Mouse (Mus musculus) midbrain, embryonic 16.5 days (tissue): Measurements from ENCODE around the gene Zfp598. TPM values are rescaled to one million over a fixed set of nuclear protein-coding genes. Genes with fewer than 3 reads are reported as not detected.

ENCODE experiments used
- ATAC-seq: fragments of 200-750 bp; cut with Nextera tagmentation; 2 replicates; pipeline ENCODE4 v1.8.0; 2017; ENCODE audit warnings: moderate TSS enrichment
- H3K27ac ChIP-seq: fragments of 300-500 bp; sonication (generic); 2 replicates; pipeline ENCODE4 v1.5.1; 2014; ENCODE audit warnings: mild to moderate bottlenecking, low read length, mixed read lengths
- H3K27me3 ChIP-seq: fragments of 300-500 bp; sonication (generic); 2 replicates; pipeline ENCODE4 v1.6.1; 2014; ENCODE audit warnings: low read depth, low read length, mixed read lengths; ENCODE audit not compliant: control insufficient read depth, insufficient read depth
- H3K36me3 ChIP-seq: fragments of 300-500 bp; sonication (generic); 2 replicates; pipeline ENCODE4 v1.6.1; 2014; ENCODE audit warnings: mild to moderate bottlenecking, low read length, moderate library complexity, mixed read lengths; ENCODE audit not compliant: control insufficient read depth, insufficient read depth
- H3K4me1 ChIP-seq: fragments of 300-500 bp; sonication (generic); 2 replicates; pipeline ENCODE4 v1.6.1; 2014; ENCODE audit warnings: mild to moderate bottlenecking, low read length, mixed read lengths; ENCODE audit not compliant: control insufficient read depth, insufficient read depth
- H3K4me2 ChIP-seq: fragments of 300-500 bp; sonication (generic); 2 replicates; pipeline ENCODE4 v1.6.1; 2014; ENCODE audit warnings: mild to moderate bottlenecking, low read length, mixed read lengths
- H3K4me3 ChIP-seq: fragments of 300-500 bp; sonication (generic); 2 replicates; pipeline ENCODE4 v1.5.1; 2014; ENCODE audit warnings: low read depth, mild to moderate bottlenecking, low read length, moderate library complexity, mixed read lengths
- H3K9ac ChIP-seq: fragments of 300-500 bp; sonication (generic); 2 replicates; pipeline ENCODE4 v1.6.1; 2014; ENCODE audit warnings: low read depth, low read length, mixed read lengths
- H3K9me3 ChIP-seq: fragments of 300-500 bp; sonication (generic); replicated peaks from 2 replicates; pipeline ENCODE4 v1.6.1; 2014; ENCODE audit warnings: mild to moderate bottlenecking, low read length, mixed read lengths; ENCODE audit not compliant: control insufficient read depth, poor library complexity, severe bottlenecking
- WGBS: fragments of 180-500 bp; shearing (Covaris S2); extraction: QIAGEN DNeasy Blood & Tissue Kit; methylation state at CpG from one replicate; pipeline ENCODE4 v1.1.7; 2014; 5-methylcytosine and 5-hydroxymethylcytosine counted together
- polyA plus RNA-seq: library from polyadenylated mRNA; unstranded; fragments of >200 nt; fragmentation: Nextera tagmentation; extraction: Ambion mirVana; gene quantifications from 2 replicates; pipeline ENCODE4 v1.2.1, GENCODE M21; 2015

Gene Zfp598
- polyA plus RNA-seq, 1 experiment from 2014 or later, result 19.7 TPM

- 0 out of 2 replicates have a peak, but pooled peaks cover under 1% of the 10 kb centered on the region for H3K36me3 ChIP-seq
- H3K4me2 ChIP-seq, result peak overlapping the region; percentile 85
- peaks cover 30% of the 10 kb centered on the region for H3K4me1 ChIP-seq
- H3K4me3 ChIP-seq, result no peak overlapping the region
- H3K27me3 ChIP-seq, result no peaks in the 10 kb centered on the region
- no peaks in the 10 kb centered on the region for H3K9me3 ChIP-seq
- WGBS, result 79% methylated on average over 5 of the region's 5 CpGs
- peak overlapping the region; percentile 45; the same call in 1 of the 2 replicates for H3K9ac ChIP-seq
- no peak overlapping the region for H3K27ac ChIP-seq
- no peak for ATAC-seq
Observed at GRCm38 (mm10) chr17:24671346-24671745, 1.9 kb downstream of the Zfp598 start.

- H3K27me3 ChIP-seq, result no peaks in the 10 kb centered on the region
- H3K4me2 ChIP-seq, result peak overlapping the region; percentile 5; the same call in 1 of the 2 replicates
- H3K4me1 ChIP-seq, result peaks cover 30% of the 10 kb centered on the region
Observed at GRCm38 (mm10) chr17:24672141-24672540, 2.7 kb downstream of the Zfp598 start.

GRCm38 (mm10) chr17:24674277-24674676 lies 4.8 kb downstream of the Zfp598 start:
- Histone ChIP-seq H3K27ac (no peak overlapping the region), H3K9me3 (no peaks in the 10 kb centered on the region), H3K4me1 (peaks cover 26% of the 10 kb centered on the region), H3K36me3 (peaks cover 25% of the 10 kb centered on the region), H3K4me2 (no peak overlapping the region), H3K4me3 (no peak overlapping the region), H3K27me3 (no peaks in the 10 kb centered on the region), H3K9ac (no peak overlapping the region)
- no peak for ATAC-seq
- 79% methylated on average over 7 of the region's 7 CpGs for WGBS

More at GRCm38 (mm10) chr17:24672141-24672540, 2.7 kb downstream of the Zfp598 start:
- WGBS, result 42% methylated on average over 5 of the region's 5 CpGs
- Histone ChIP-seq H3K4me3 (no peak overlapping the region), H3K9me3 (no peaks in the 10 kb centered on the region), H3K9ac (no peak overlapping the region), H3K27ac (no peak overlapping the region), H3K36me3 (peaks cover 8% of the 10 kb centered on the region)
- ATAC-seq, result no peak

DNA sequence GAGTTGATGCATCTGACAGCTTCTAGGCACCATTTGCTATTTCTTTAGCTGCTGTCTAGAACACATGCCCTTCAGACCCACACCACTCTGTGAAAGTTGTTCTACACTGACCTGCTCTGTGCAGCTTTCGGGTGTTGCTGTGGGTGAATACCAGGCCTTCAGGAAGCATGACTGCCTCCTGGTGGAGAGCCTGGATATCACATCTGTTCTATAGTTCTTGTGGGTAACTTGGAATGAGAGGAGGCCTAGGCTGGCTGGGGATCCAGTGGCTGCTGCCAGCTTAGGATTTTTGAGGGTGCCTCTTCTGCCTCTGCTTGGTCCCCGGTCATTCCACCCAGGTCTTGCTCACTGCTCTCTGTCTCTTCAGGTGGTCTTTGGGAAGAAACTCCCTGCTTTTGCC lies 6.7 kb downstream of the Zfp598 start:
- H3K4me2 ChIP-seq, result no peak overlapping the region

GRCm38 (mm10) chr17:24676877-24677276 lies 7.4 kb downstream of the Zfp598 start:
- no peak for ATAC-seq
- H3K36me3 ChIP-seq, result peaks cover 40% of the 10 kb centered on the region
- H3K9me3 ChIP-seq, result no peaks in the 10 kb centered on the region
- no peak overlapping the region for H3K27ac ChIP-seq
- no peak overlapping the region for H3K4me2 ChIP-seq
- WGBS, result 97% methylated on average over 5 of the region's 5 CpGs
- no peaks in the 10 kb centered on the region for H3K27me3 ChIP-seq
- peaks cover 9% of the 10 kb centered on the region for H3K4me1 ChIP-seq
- H3K9ac ChIP-seq, result no peak overlapping the region
- H3K4me3 ChIP-seq, result no peak overlapping the region

More for the DNA sequence above, 6.7 kb downstream of the Zfp598 start:
- no peaks in the 10 kb centered on the region for H3K27me3 ChIP-seq
- no peak overlapping the region for H3K27ac ChIP-seq
- H3K9me3 ChIP-seq, result no peaks in the 10 kb centered on the region
- H3K9ac ChIP-seq, result no peak overlapping the region
- no peak for ATAC-seq
- peaks cover 16% of the 10 kb centered on the region for H3K4me1 ChIP-seq
- peaks cover 40% of the 10 kb centered on the region for H3K36me3 ChIP-seq
- WGBS, result 49% methylated on average over 2 of the region's 2 CpGs
- no peak overlapping the region for H3K4me3 ChIP-seq

- Histone ChIP-seq H3K4me3 (no peak overlapping the region), H3K36me3 (peaks cover 40% of the 10 kb centered on the region), H3K4me1 (peaks cover 3% of the 10 kb centered on the region; the same call in 1 of the 2 replicates), H3K9ac (no peak overlapping the region), H3K27ac (no peak overlapping the region), H3K9me3 (no peaks in the 10 kb centered on the region), H3K27me3 (no peaks in the 10 kb centered on the region), H3K4me2 (no peak overlapping the region)
- ATAC-seq, result no peak
- 94% methylated on average over 24 of the region's 24 CpGs for WGBS
Observed at GRCm38 (mm10) chr17:24677500-24678080, 8.1 kb downstream of the Zfp598 start.

- H3K4me1 ChIP-seq, result peaks cover 32% of the 10 kb centered on the region
- H3K4me2 ChIP-seq, result no peak overlapping the region
- 34% methylated on average over 16 of the region's 16 CpGs for WGBS
- no peak overlapping the region for H3K4me3 ChIP-seq
- H3K9ac ChIP-seq, result no peak overlapping the region
- ATAC-seq, result no peak
- H3K36me3 ChIP-seq, result no peaks in the 10 kb centered on the region
- no peak overlapping the region for H3K27ac ChIP-seq
- no peaks in the 10 kb centered on the region for H3K27me3 ChIP-seq
- no peaks in the 10 kb centered on the region for H3K9me3 ChIP-seq
Observed at GRCm38 (mm10) chr17:24686514-24686913, 17.0 kb downstream of the Zfp598 start.

DNA sequence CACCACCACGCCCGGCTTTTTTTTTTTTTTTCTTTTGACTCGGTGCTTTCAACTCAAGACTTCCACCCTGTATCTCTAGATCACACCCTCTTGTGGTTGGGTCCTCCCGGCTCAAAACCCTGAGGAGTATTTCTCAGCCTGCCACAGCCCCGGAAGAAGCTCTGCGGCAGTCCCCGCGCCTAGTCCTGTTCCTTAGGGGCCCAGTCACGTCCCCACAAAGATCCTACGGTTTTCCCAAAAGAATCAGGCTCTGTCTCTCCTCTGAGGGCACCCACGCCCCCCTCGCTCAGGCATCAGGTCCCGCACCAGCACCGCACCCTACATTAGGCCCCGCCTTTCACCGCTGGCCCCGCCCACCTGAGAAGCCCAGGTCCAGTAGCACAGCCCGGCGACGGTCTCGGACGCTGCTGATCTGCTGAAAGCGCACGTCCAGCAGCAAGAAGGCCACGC lies 17.7 kb downstream of the Zfp598 start:
- H3K4me2 ChIP-seq, result peak overlapping the region; percentile 64
- no peak for ATAC-seq

DNA sequence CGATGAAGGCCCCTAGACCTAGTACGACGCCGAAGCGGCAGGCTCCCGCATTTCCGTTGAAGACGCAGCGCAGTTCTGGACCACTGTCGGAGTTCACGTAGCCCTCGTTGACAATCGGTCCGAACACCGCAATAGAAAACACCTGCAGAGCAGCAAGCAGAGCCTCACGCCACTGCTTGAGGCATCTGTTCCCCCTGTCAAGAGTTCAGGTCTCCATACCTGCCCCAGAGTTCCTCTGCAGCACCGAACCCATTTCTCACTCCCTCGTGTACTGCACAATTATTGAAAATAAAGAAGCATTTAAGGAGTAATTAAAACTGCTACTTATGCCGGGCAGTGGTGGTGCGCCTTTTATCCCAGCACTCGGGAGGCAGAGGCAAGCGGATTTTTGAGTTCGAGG lies 18.1 kb downstream of the Zfp598 start:
- H3K27me3 ChIP-seq, result no peaks in the 10 kb centered on the region
- H3K4me1 ChIP-seq, result peaks cover 32% of the 10 kb centered on the region
- 0 out of 2 replicates have a peak, but pooled peaks cover 4% of the 10 kb centered on the region for H3K36me3 ChIP-seq
- H3K9ac ChIP-seq, result peak overlapping the region; percentile 50
- 21% methylated on average over 23 of the region's 23 CpGs for WGBS
- no peak for ATAC-seq
- peak overlapping the region; percentile 64 for H3K4me2 ChIP-seq
- H3K4me3 ChIP-seq, result peak overlapping the region; percentile 38
- no peaks in the 10 kb centered on the region for H3K9me3 ChIP-seq
- H3K27ac ChIP-seq, result no peak overlapping the region

More for the DNA sequence above, 17.7 kb downstream of the Zfp598 start:
- peaks cover 32% of the 10 kb centered on the region for H3K4me1 ChIP-seq
- H3K9me3 ChIP-seq, result no peaks in the 10 kb centered on the region
- H3K4me3 ChIP-seq, result peak overlapping the region; percentile 38
- no peaks in the 10 kb centered on the region for H3K27me3 ChIP-seq
- no peaks in the 10 kb centered on the region for H3K36me3 ChIP-seq
- WGBS, result 1% methylated on average over 24 of the region's 25 CpGs
- H3K27ac ChIP-seq, result no peak overlapping the region
- H3K9ac ChIP-seq, result peak overlapping the region; percentile 50
